Mouse (Mus musculus) kidney, embryonic 14.5 days (tissue): ENCODE measurements around the gene Fam189a2. TPM values are rescaled to one million over a fixed set of nuclear protein-coding genes. Genes with fewer than 3 reads are reported as not detected.

Source experiments
- ATAC-seq: fragments of 200-750 bp; cut with Nextera tagmentation; 2 replicates; pipeline ENCODE4 v1.8.0; 2017; ENCODE audit warnings: moderate number of reproducible peaks, mild to moderate bottlenecking, moderate TSS enrichment, moderate library complexity; ENCODE audit not compliant: low FRiP score, low TSS enrichment
- H3K27ac ChIP-seq: fragments of 300-500 bp; sonication (generic); 2 replicates; pipeline ENCODE4 v1.5.1; 2014; ENCODE audit warnings: low read depth, mild to moderate bottlenecking, low read length, moderate library complexity, mixed read lengths
- H3K27me3 ChIP-seq: fragments of 300-500 bp; sonication (generic); 2 replicates; pipeline ENCODE4 v1.6.1; 2014; ENCODE audit warnings: mild to moderate bottlenecking, low read length; ENCODE audit not compliant: control insufficient read depth, insufficient read depth
- H3K36me3 ChIP-seq: fragments of 300-500 bp; sonication (generic); 2 replicates; pipeline ENCODE4 v1.6.1; 2014; ENCODE audit warnings: low read length, mixed read lengths; ENCODE audit not compliant: control insufficient read depth, insufficient read depth
- H3K4me1 ChIP-seq: fragments of 300-500 bp; sonication (generic); 2 replicates; pipeline ENCODE4 v1.6.1; 2014; ENCODE audit warnings: low read length, mixed read lengths; ENCODE audit not compliant: control insufficient read depth, insufficient read depth
- H3K4me2 ChIP-seq: fragments of 300-500 bp; sonication (generic); replicated peaks from 2 replicates; pipeline ENCODE4 v1.6.1; 2014; ENCODE audit warnings: low read depth, mild to moderate bottlenecking, low read length
- H3K4me3 ChIP-seq: fragments of 300-500 bp; sonication (generic); 2 replicates; pipeline ENCODE4 v1.5.1; 2014; ENCODE audit warnings: mild to moderate bottlenecking, low read length
- H3K9ac ChIP-seq: fragments of 300-500 bp; sonication (generic); 2 replicates; pipeline ENCODE4 v1.6.1; 2014; ENCODE audit warnings: low read depth, mild to moderate bottlenecking, low read length, moderate library complexity
- H3K9me3 ChIP-seq: fragments of 300-500 bp; sonication (generic); 2 replicates; pipeline ENCODE4 v1.6.1; 2016; ENCODE audit warnings: low read length; ENCODE audit not compliant: control insufficient read depth
- WGBS: fragments of 180-500 bp; shearing (Covaris S2); extraction: QIAGEN DNeasy Blood & Tissue Kit; methylation state at CpG from one replicate; pipeline ENCODE4 v1.1.7; 2014; 5-methylcytosine and 5-hydroxymethylcytosine counted together
- polyA plus RNA-seq: library from polyadenylated mRNA; unstranded; fragments of >200 nt; fragmentation: Nextera tagmentation; extraction: Ambion mirVana; gene quantifications from 2 replicates; pipeline ENCODE4 v1.2.1, GENCODE M21; 2014

Gene Fam189a2
- polyA plus RNA-seq, 1 experiment from 2014 or later = 2.8 TPM

- ATAC-seq = no peak
- H3K27ac ChIP-seq = no peak overlapping the region
- H3K36me3 ChIP-seq = no peaks in the 10 kb centered on the region
- WGBS = 80% methylated on average over 6 of the region's 6 CpGs
- H3K4me2 ChIP-seq = no peak overlapping the region
- H3K4me3 ChIP-seq = no peak overlapping the region
- H3K27me3 ChIP-seq = no peaks in the 10 kb centered on the region
- H3K9me3 ChIP-seq = no peaks in the 10 kb centered on the region
- H3K9ac ChIP-seq = no peak overlapping the region
- H3K4me1 ChIP-seq = 0 out of 2 replicates have a peak, but pooled peaks cover 4% of the 10 kb centered on the region
These were observed 84.7 kb downstream of the Fam189a2 start for GRCm38 (mm10) chr19:23946026-23946685.

- ATAC-seq = no peak
- 90% methylated on average over 7 of the region's 7 CpGs for WGBS
- no peak overlapping the region for H3K27ac ChIP-seq
- H3K36me3 ChIP-seq = no peaks in the 10 kb centered on the region
- no peaks in the 10 kb centered on the region for H3K27me3 ChIP-seq
- no peaks in the 10 kb centered on the region for H3K4me1 ChIP-seq
- no peak overlapping the region for H3K9ac ChIP-seq
- H3K4me2 ChIP-seq = no peak overlapping the region
- no peak overlapping the region for H3K4me3 ChIP-seq
- H3K9me3 ChIP-seq = no peaks in the 10 kb centered on the region
These were observed 87.9 kb downstream of the Fam189a2 start for GRCm38 (mm10) chr19:23942886-23943285.

- Histone ChIP-seq H3K9me3 (no peaks in the 10 kb centered on the region), H3K4me1 (no peaks in the 10 kb centered on the region), H3K4me2 (no peak overlapping the region), H3K36me3 (no peaks in the 10 kb centered on the region), H3K27me3 (no peaks in the 10 kb centered on the region), H3K4me3 (no peak overlapping the region), H3K27ac (no peak overlapping the region), H3K9ac (no peak overlapping the region)
- no peak for ATAC-seq
- WGBS = 82% methylated on average over 12 of the region's 12 CpGs
These were observed 89.3 kb downstream of the Fam189a2 start for GRCm38 (mm10) chr19:23941422-23941949.

DNA sequence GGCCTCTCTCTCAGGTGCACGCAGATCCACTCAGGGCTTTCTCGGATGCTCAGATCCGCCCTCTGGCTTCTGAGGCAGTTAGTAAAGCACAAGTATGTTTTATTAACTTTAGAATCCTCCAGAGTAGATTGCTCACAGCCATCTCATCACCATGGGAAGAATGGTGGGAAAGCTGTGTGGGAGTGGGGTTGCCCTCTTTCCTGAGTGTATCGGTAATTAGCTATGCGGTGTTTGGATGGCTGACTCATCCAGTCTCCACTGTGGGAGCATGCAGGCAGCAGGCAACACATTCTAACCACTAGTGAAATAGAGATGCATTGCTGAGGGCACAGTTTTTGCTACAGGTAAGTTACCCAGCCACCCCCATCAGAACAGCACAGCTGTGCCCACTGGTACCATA lies 100.0 kb downstream of the Fam189a2 start:
- Histone ChIP-seq H3K4me2 (no peak overlapping the region), H3K27ac (no peak overlapping the region), H3K36me3 (no peaks in the 10 kb centered on the region; the same call in 1 of the 2 replicates), H3K4me3 (no peak overlapping the region), H3K4me1 (no peaks in the 10 kb centered on the region), H3K9ac (no peak overlapping the region), H3K27me3 (no peaks in the 10 kb centered on the region), H3K9me3 (peaks cover 7% of the 10 kb centered on the region; the same call in 1 of the 2 replicates)
- no peak for ATAC-seq
- 82% methylated on average over 5 of the region's 5 CpGs for WGBS

GRCm38 (mm10) chr19:23925541-23925940 lies 105.3 kb downstream of the Fam189a2 start:
- Histone ChIP-seq H3K27me3 (no peaks in the 10 kb centered on the region), H3K36me3 (no peaks in the 10 kb centered on the region), H3K27ac (no peak overlapping the region), H3K4me1 (no peaks in the 10 kb centered on the region), H3K9ac (no peak overlapping the region), H3K9me3 (no peaks in the 10 kb centered on the region), H3K4me2 (no peak overlapping the region), H3K4me3 (no peak overlapping the region)
- 94% methylated on average over 5 of the region's 5 CpGs for WGBS
- ATAC-seq = no peak

- H3K36me3 ChIP-seq = no peaks in the 10 kb centered on the region
- H3K4me2 ChIP-seq = no peak overlapping the region
- 61% methylated on average over 9 of the region's 9 CpGs for WGBS
- H3K27me3 ChIP-seq = no peaks in the 10 kb centered on the region
- ATAC-seq = no peak
- no peaks in the 10 kb centered on the region for H3K4me1 ChIP-seq
- no peak overlapping the region for H3K27ac ChIP-seq
- no peaks in the 10 kb centered on the region for H3K9me3 ChIP-seq
- no peak overlapping the region for H3K9ac ChIP-seq
- H3K4me3 ChIP-seq = no peak overlapping the region
These were observed 106.0 kb downstream of the Fam189a2 start for GRCm38 (mm10) chr19:23924791-23925190.

DNA sequence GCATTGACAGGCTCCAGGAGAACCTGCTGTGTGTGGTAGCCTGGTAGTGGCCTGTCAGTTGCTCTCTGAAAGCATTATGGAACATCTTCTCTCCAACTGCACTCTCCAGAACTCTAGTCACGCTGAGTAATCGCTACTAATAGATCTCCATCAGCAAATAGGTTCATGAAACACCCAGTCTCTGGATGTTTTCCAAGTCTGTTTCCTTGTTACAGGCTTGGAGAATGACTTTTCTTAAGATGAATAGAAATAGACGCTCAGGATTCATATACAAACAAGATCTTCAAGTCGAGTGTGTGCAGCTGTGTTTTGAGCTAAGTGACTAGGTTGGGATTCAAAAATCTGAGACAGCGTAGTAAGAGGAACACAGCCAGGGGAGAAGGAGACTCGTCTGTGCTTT lies 106.8 kb downstream of the Fam189a2 start:
- ATAC-seq = no peak
- H3K27me3 ChIP-seq = no peaks in the 10 kb centered on the region
- no peak overlapping the region for H3K27ac ChIP-seq
- H3K9me3 ChIP-seq = no peaks in the 10 kb centered on the region
- H3K4me3 ChIP-seq = no peak overlapping the region
- WGBS = 79% methylated on average over 6 of the region's 6 CpGs
- H3K36me3 ChIP-seq = no peaks in the 10 kb centered on the region
- no peaks in the 10 kb centered on the region; the same call in 1 of the 2 replicates for H3K4me1 ChIP-seq
- no peak overlapping the region for H3K9ac ChIP-seq
- no peak overlapping the region for H3K4me2 ChIP-seq

Other genes with a start within 250 kb of the Fam189a2 start
- gene Tjp2, start 194.0 kb upstream of the Fam189a2 start, polyA plus RNA-seq = 18.3 and 34.9 TPM in 2 replicates
- 57.8 and 62.0 TPM in 2 replicates for gene Fxn, start 249.6 kb upstream of the Fam189a2 start, polyA plus RNA-seq